Mouse (Mus musculus) mouse trophoblast stem cell (cell line): ENCODE results near the gene Cckar.

Experiments
- in situ Hi-C, 2 experiments: fragments of 300-500 bp; cut with MseI, MboI; formaldehyde crosslinking; loops; 2 replicates in 1 of 2; 3 replicates in 1 of 2; pipeline ENCODE4 v1.15.1; 2025

The Cckar gene

GRCm38 (mm10) chr5:53673493-53674150 lies 33.9 kb downstream of the Cckar start:
- in situ Hi-C loops, result loop anchor here in 1 of 2 experiments (10.0 kb wide), 1 partner anchor 319 kb away; no protein-coding TSS in a partner anchor

- in situ Hi-C loops, result loop anchor here in 1 of 2 experiments (10.0 kb wide), 1 partner anchor 318 kb away; no protein-coding TSS in a partner anchor
These were observed 35.2 kb downstream of the Cckar start for GRCm38 (mm10) chr5:53672352-53672751.

GRCm38 (mm10) chr5:53671507-53671906 lies 36.0 kb downstream of the Cckar start:
- in situ Hi-C loops, result loop anchor here in 1 of 2 experiments (10.0 kb wide), 1 partner anchor 317 kb away; no protein-coding TSS in a partner anchor

GRCm38 (mm10) chr5:53670321-53670938 lies 37.1 kb downstream of the Cckar start:
- in situ Hi-C loops, result loop anchor here in 1 of 2 experiments (10.0 kb wide), 1 partner anchor 316 kb away; no protein-coding TSS in a partner anchor

- in situ Hi-C loops, result no loop called here
These were observed 39.5 kb downstream of the Cckar start for GRCm38 (mm10) chr5:53668021-53668420.

- in situ Hi-C loops, result no loop called here
These were observed 43.8 kb downstream of the Cckar start for GRCm38 (mm10) chr5:53663665-53664064.

- in situ Hi-C loops, result no loop called here
These were observed 45.1 kb downstream of the Cckar start for GRCm38 (mm10) chr5:53662413-53662812.

GRCm38 (mm10) chr5:53661508-53661907 lies 46.0 kb downstream of the Cckar start:
- in situ Hi-C loops, result no loop called here

GRCm38 (mm10) chr5:53657925-53658324 lies 49.6 kb downstream of the Cckar start:
- in situ Hi-C loops, result no loop called here

- in situ Hi-C loops, result no loop called here
These were observed 50.9 kb downstream of the Cckar start for GRCm38 (mm10) chr5:53656596-53656995.
